Mouse (Mus musculus) midbrain, embryonic 14.5 days (tissue): Measurements from ENCODE around the gene Zfp706. TPM values are rescaled to one million over a fixed set of nuclear protein-coding genes. Genes with fewer than 3 reads are reported as not detected.

ENCODE experiments used
- ATAC-seq: fragments of 200-750 bp; cut with Nextera tagmentation; 2 replicates; pipeline ENCODE4 v1.8.0; 2017; ENCODE audit warnings: moderate number of reproducible peaks, moderate library complexity; ENCODE audit not compliant: low FRiP score, low TSS enrichment
- DNase-seq: peaks from one replicate; pipeline ENCODE4 v3.0.0-alpha.2; 2015
- H3K27ac ChIP-seq: fragments of 300-500 bp; sonication (generic); replicated peaks from 2 replicates; pipeline ENCODE4 v1.5.1; 2014; ENCODE audit warnings: mild to moderate bottlenecking, low read depth, low read length, moderate library complexity
- H3K27me3 ChIP-seq: fragments of 300-500 bp; sonication (generic); 2 replicates; pipeline ENCODE4 v1.6.1; 2014; ENCODE audit warnings: low read length, control low read depth, mixed read lengths; ENCODE audit not compliant: control insufficient read depth, insufficient read depth
- H3K36me3 ChIP-seq: fragments of 300-500 bp; sonication (generic); 2 replicates; pipeline ENCODE4 v1.6.1; 2014; ENCODE audit warnings: low read length, control low read depth; ENCODE audit not compliant: control insufficient read depth, insufficient read depth
- H3K4me1 ChIP-seq: fragments of 300-500 bp; sonication (generic); 2 replicates; pipeline ENCODE4 v1.6.1; 2014; ENCODE audit warnings: mild to moderate bottlenecking, antibody characterized with exemption, low read length, control low read depth; ENCODE audit not compliant: control insufficient read depth, insufficient read depth
- H3K4me2 ChIP-seq: fragments of 300-500 bp; sonication (generic); 2 replicates; pipeline ENCODE4 v1.6.1; 2014; ENCODE audit warnings: mild to moderate bottlenecking, low read length, moderate library complexity
- H3K4me3 ChIP-seq: fragments of 300-500 bp; sonication (generic); replicated peaks from 2 replicates; pipeline ENCODE4 v1.5.1; 2014; ENCODE audit warnings: low read depth, low read length
- H3K9ac ChIP-seq: fragments of 300-500 bp; sonication (generic); replicated peaks from 2 replicates; pipeline ENCODE4 v1.6.1; 2014; ENCODE audit warnings: mild to moderate bottlenecking, low read length, moderate library complexity
- H3K9me3 ChIP-seq: fragments of 300-500 bp; sonication (generic); 2 replicates; pipeline ENCODE4 v1.6.1; 2016; ENCODE audit warnings: low read length, control low read depth, mixed read lengths; ENCODE audit not compliant: control insufficient read depth
- WGBS: fragments of 180-500 bp; shearing (Covaris S2); extraction: QIAGEN DNeasy Blood & Tissue Kit; methylation state at CpG from one replicate; pipeline ENCODE4 v1.1.7; 2014; 5-methylcytosine and 5-hydroxymethylcytosine counted together
- polyA plus RNA-seq: library from polyadenylated mRNA; unstranded; fragments of >200 nt; fragmentation: Nextera tagmentation; extraction: Ambion mirVana; gene quantifications from 2 replicates; pipeline ENCODE4 v1.2.1, GENCODE M21; 2014

Gene Zfp706
- polyA plus RNA-seq = 416 and 455 TPM in 2 replicates

GRCm38 (mm10) chr15:37007233-37007958, at the start of gene Zfp706:
Gene Zfp706, minus strand, starts transcription at chr15:37007773.
- Histone ChIP-seq H3K27ac (peak within 1 kb of the TSS; percentile 97), H3K36me3 (peaks cover 10% of the 10 kb centered on the region), H3K4me1 (peaks cover 24% of the 10 kb centered on the region), H3K9me3 (no peaks in the 10 kb centered on the region), H3K27me3 (no peaks in the 10 kb centered on the region), H3K9ac (peak within 1 kb of the TSS; percentile 95), H3K4me2 (peak within 1 kb of the TSS; percentile 65), H3K4me3 (peak within 1 kb of the TSS; percentile 82)
- DNase-seq (peak; percentile 100), ATAC-seq (peak; percentile 100)
- under 1% methylated on average over 68 of the region's 79 CpGs for WGBS

GRCm38 (mm10) chr15:37054582-37054981, 47.0 kb upstream of the Zfp706 start:
- Histone ChIP-seq H3K27ac (no peak overlapping the region), H3K4me2 (no peak overlapping the region), H3K36me3 (no peaks in the 10 kb centered on the region), H3K9me3 (no peaks in the 10 kb centered on the region), H3K4me1 (peaks cover 16% of the 10 kb centered on the region), H3K27me3 (no peaks in the 10 kb centered on the region), H3K9ac (no peak overlapping the region), H3K4me3 (no peak overlapping the region)
- 93% methylated on average over 5 of the region's 5 CpGs for WGBS
- DNase-seq = no peak
- ATAC-seq = no peak

DNA sequence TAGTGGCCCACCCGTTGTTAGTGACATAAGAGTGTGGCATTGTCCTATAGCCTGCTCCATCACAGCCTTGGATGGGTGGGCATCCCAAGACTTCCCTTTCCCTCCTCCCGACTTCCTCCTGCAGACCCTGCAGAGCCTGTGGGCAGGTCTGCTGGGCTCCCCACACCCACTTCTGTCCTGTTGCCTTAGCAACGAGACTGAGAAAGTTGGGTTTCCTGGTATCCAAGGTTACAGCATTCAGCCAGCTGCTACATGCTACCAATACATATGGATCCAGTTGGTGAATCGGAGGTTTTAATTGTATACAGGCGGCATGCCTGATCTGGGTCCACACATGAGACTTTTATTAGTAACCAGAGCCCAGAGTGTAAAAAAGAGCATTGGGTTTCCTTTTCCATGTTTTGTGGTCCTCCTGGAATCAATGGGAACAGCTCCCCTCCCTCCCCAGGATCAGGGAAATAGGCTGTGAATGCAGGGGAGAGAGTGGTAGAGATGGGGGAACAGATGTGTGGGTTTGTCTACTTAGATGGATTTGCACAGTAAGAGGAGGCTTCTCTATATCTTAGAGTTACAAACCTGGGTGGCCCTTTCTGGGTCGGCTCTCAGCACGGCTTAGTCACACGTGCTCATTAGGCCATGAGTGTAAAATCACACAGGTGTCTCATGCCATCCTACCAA, 45.7 kb upstream of the Zfp706 start:
- peak; percentile 85 for DNase-seq
- Histone ChIP-seq H3K36me3 (no peaks in the 10 kb centered on the region), H3K9me3 (no peaks in the 10 kb centered on the region), H3K4me2 (peak overlapping the region; percentile 30; the same call in 1 of the 2 replicates), H3K9ac (no peak overlapping the region), H3K4me3 (no peak overlapping the region), H3K27ac (peak overlapping the region; percentile 79), H3K4me1 (peaks cover 16% of the 10 kb centered on the region), H3K27me3 (no peaks in the 10 kb centered on the region)
- peak; percentile 92 for ATAC-seq
- WGBS = 42% methylated on average over 8 of the region's 8 CpGs

GRCm38 (mm10) chr15:37047403-37047802, 39.8 kb upstream of the Zfp706 start:
- 97% methylated on average over 4 of the region's 4 CpGs for WGBS
- ATAC-seq (no peak), DNase-seq (no peak)
- no peaks in the 10 kb centered on the region for H3K9me3 ChIP-seq
- H3K9ac ChIP-seq = no peak overlapping the region
- H3K4me3 ChIP-seq = no peak overlapping the region
- H3K4me2 ChIP-seq = no peak overlapping the region
- peaks cover 1% of the 10 kb centered on the region for H3K4me1 ChIP-seq
- H3K27me3 ChIP-seq = no peaks in the 10 kb centered on the region
- H3K27ac ChIP-seq = no peak overlapping the region
- no peaks in the 10 kb centered on the region for H3K36me3 ChIP-seq

GRCm38 (mm10) chr15:37046586-37046985, 39.0 kb upstream of the Zfp706 start:
- H3K4me1 ChIP-seq = no peaks in the 10 kb centered on the region
- H3K27me3 ChIP-seq = no peaks in the 10 kb centered on the region
- 93% methylated on average over 10 of the region's 10 CpGs for WGBS
- H3K9ac ChIP-seq = no peak overlapping the region
- DNase-seq = no peak
- no peaks in the 10 kb centered on the region for H3K9me3 ChIP-seq
- H3K4me2 ChIP-seq = no peak overlapping the region
- no peak for ATAC-seq
- no peak overlapping the region for H3K4me3 ChIP-seq
- H3K36me3 ChIP-seq = no peaks in the 10 kb centered on the region
- no peak overlapping the region for H3K27ac ChIP-seq

DNA sequence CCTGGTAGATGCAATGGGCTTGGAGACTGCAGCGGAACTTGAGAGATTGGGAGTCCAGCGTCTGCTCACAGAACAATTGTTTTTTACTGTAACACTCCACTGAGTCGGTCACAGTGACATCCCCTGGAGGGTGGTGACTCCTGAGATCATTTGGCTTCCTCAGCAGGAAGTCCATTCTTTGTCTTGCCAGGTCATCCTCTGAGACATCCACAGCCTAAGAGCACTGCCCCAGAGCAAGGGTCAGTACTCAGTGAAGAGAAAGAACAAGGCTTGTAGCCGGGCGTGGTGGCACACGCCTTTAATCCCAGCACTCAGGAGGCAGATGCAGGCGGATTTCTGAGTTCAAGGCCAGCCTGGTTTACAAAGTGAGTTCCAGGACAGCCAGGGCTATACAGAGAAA, 38.6 kb upstream of the Zfp706 start:
- Histone ChIP-seq H3K4me3 (no peak overlapping the region), H3K27ac (no peak overlapping the region), H3K36me3 (no peaks in the 10 kb centered on the region), H3K4me2 (no peak overlapping the region), H3K9me3 (no peaks in the 10 kb centered on the region), H3K9ac (no peak overlapping the region), H3K27me3 (no peaks in the 10 kb centered on the region), H3K4me1 (no peaks in the 10 kb centered on the region)
- DNase-seq (no peak), ATAC-seq (no peak)
- 73% methylated on average over 7 of the region's 7 CpGs for WGBS

- no peaks in the 10 kb centered on the region for H3K27me3 ChIP-seq
- H3K27ac ChIP-seq = no peak overlapping the region
- H3K4me1 ChIP-seq = no peaks in the 10 kb centered on the region
- peak; percentile 56 for DNase-seq
- H3K36me3 ChIP-seq = no peaks in the 10 kb centered on the region
- no peak overlapping the region for H3K4me2 ChIP-seq
- WGBS = 79% methylated on average over 12 of the region's 12 CpGs
- H3K9ac ChIP-seq = no peak overlapping the region
- H3K9me3 ChIP-seq = no peaks in the 10 kb centered on the region
- no peak overlapping the region for H3K4me3 ChIP-seq
- ATAC-seq = no peak
Observed at GRCm38 (mm10) chr15:37045456-37045855, 37.9 kb upstream of the Zfp706 start.

DNA sequence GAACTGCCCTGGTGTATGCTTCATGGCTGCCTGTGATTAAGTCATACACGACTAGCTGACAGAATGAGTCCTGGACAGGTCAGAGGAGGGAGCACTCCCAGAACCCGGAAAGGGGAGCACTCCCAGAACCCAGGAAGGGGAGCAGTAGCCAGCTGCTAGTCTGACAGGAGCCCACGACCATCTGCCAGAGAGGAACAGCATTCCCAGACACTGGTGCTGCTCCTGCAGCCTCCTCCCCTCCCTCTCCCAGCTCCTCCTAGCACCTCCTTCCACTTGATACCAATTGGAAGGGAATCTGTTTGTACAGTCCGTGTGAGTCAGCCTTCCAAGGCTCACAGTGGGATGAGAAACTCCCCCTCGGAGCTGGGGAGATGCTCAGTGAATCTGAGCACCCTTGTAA, 35.0 kb upstream of the Zfp706 start:
- Histone ChIP-seq H3K4me3 (no peak overlapping the region), H3K36me3 (no peaks in the 10 kb centered on the region), H3K4me1 (no peaks in the 10 kb centered on the region), H3K27me3 (no peaks in the 10 kb centered on the region), H3K4me2 (no peak overlapping the region), H3K9ac (0 out of 2 replicates have a peak overlapping the region, but pooled peaks have one; percentile 16), H3K9me3 (no peaks in the 10 kb centered on the region), H3K27ac (peak overlapping the region; percentile 26; the same call in 1 of the 2 replicates)
- 43% methylated on average over 5 of the region's 5 CpGs for WGBS
- ATAC-seq (no peak), DNase-seq (peak; percentile 18)

GRCm38 (mm10) chr15:37041214-37041613, 33.6 kb upstream of the Zfp706 start:
- H3K9me3 ChIP-seq = no peaks in the 10 kb centered on the region
- 89% methylated on average over 5 of the region's 5 CpGs for WGBS
- no peaks in the 10 kb centered on the region for H3K27me3 ChIP-seq
- no peak overlapping the region for H3K4me3 ChIP-seq
- H3K36me3 ChIP-seq = no peaks in the 10 kb centered on the region
- H3K4me2 ChIP-seq = no peak overlapping the region
- H3K4me1 ChIP-seq = no peaks in the 10 kb centered on the region
- no peak for DNase-seq
- no peak overlapping the region for H3K27ac ChIP-seq
- no peak for ATAC-seq
- H3K9ac ChIP-seq = no peak overlapping the region
